Mouse (Mus musculus) kidney, postnatal 0 days (tissue): ENCODE measurements around the gene Fzd5. TPM values are rescaled to one million over a fixed set of nuclear protein-coding genes. Genes with fewer than 3 reads are reported as not detected.

Experiments
- ATAC-seq: fragments of 200-750 bp; cut with Nextera tagmentation; replicated peaks from 2 replicates; pipeline ENCODE4 v1.8.0; 2017; ENCODE audit warnings: low read depth, moderate number of reproducible peaks, moderate TSS enrichment, moderate library complexity; ENCODE audit not compliant: low FRiP score
- DNase-seq: peaks from one replicate; pipeline ENCODE4 v3.0.0-alpha.2; 2016; ENCODE audit warnings: low spot score
- H3K27ac ChIP-seq: fragments of 300-500 bp; sonication (generic); 2 replicates; pipeline ENCODE4 v1.5.1; 2014; ENCODE audit warnings: mild to moderate bottlenecking
- H3K27me3 ChIP-seq: fragments of 300-500 bp; sonication (generic); 2 replicates; pipeline ENCODE4 v1.6.1; 2014; ENCODE audit warnings: low read length, mixed read lengths; ENCODE audit not compliant: insufficient read depth
- H3K36me3 ChIP-seq: fragments of 300-500 bp; sonication (generic); 2 replicates; pipeline ENCODE4 v1.6.1; 2014; ENCODE audit warnings: low read length, mixed read lengths; ENCODE audit not compliant: insufficient read depth
- H3K4me1 ChIP-seq: fragments of 300-500 bp; sonication (generic); replicated peaks from 2 replicates; pipeline ENCODE4 v1.6.1; 2014; ENCODE audit warnings: antibody characterized with exemption, low read length, mixed read lengths; ENCODE audit not compliant: insufficient read depth
- H3K4me2 ChIP-seq: fragments of 300-500 bp; sonication (generic); 2 replicates; pipeline ENCODE4 v1.6.1; 2014; ENCODE audit warnings: mild to moderate bottlenecking, low read length, moderate library complexity, mixed read lengths
- H3K4me3 ChIP-seq: fragments of 300-500 bp; sonication (generic); replicated peaks from 2 replicates; pipeline ENCODE4 v1.5.1; 2014; ENCODE audit warnings: low read depth, low read length
- H3K9ac ChIP-seq: fragments of 300-500 bp; sonication (generic); 2 replicates; pipeline ENCODE4 v1.6.1; 2014; ENCODE audit warnings: low read depth, low read length
- H3K9me3 ChIP-seq: fragments of 300-500 bp; sonication (generic); replicated peaks from 2 replicates; pipeline ENCODE4 v1.6.1; 2016; ENCODE audit warnings: low read length, inconsistent platforms, mixed read lengths
- CTCF ChIP-seq: IDR thresholded peaks from 2 replicates; pipeline ENCODE4 v1.5.1; 2016; ENCODE audit warnings: antibody characterized with exemption, low read depth, mild to moderate bottlenecking, moderate library complexity
- WGBS: fragments of 180-500 bp; shearing (Covaris S2); extraction: QIAGEN DNeasy Blood & Tissue Kit; methylation state at CpG from one replicate; pipeline ENCODE4 v1.1.7; 2014; 5-methylcytosine and 5-hydroxymethylcytosine counted together
- polyA plus RNA-seq: library from polyadenylated mRNA; unstranded; fragments of >200 nt; fragmentation: Nextera tagmentation; extraction: Ambion mirVana; gene quantifications from 2 replicates; pipeline ENCODE4 v1.2.1, GENCODE M21; 2015

Gene Fzd5
- polyA plus RNA-seq, result 1.9 and 2.5 TPM in 2 replicates

DNA sequence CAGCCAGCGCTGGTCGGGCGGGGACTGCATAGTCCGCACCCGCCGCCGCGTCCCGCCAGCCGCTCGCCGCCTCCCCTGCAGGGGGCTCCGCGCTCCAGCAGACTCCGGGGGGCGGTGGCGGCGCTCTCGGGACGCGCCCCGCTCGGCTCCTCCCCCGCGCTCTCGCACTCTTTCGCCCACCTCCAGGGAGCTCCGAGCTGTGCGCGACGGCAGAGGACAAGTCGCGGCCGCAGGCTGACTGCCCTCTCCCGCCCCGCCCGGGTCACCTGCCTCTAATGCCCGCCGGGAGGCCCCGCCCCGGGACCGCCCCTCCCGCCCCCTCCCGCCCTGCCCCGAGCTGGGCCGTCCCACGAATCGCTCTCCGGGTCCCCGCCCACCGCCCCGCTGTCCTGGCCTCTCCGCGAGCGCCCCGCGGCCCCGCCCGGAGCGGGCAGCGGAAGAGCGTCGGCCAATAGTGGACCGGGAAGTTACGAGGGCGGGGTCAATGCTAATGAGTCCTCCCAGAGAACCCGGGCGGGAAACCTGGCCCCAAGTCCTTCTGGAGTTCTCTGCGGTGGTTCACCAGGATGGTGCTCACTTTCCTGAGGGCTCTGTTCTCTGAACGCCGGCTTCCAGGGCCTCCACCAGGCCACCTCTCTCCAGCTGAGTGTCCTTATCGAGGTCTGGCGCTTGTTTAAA is at the start of gene Fzd5:
Fzd5 (minus strand) TSS at position 250 of the 678 bp plus-strand sequence.
- Histone ChIP-seq H3K36me3 (no peaks in the 10 kb centered on the region), H3K4me3 (peak within 1 kb of the TSS; percentile 77), H3K9me3 (no peaks in the 10 kb centered on the region), H3K27me3 (peaks cover 3% of the 10 kb centered on the region; the same call in 1 of the 2 replicates), H3K27ac (peak within 1 kb of the TSS; percentile 88), H3K4me2 (peak within 1 kb of the TSS; percentile 94), H3K9ac (peak within 1 kb of the TSS; percentile 77), H3K4me1 (peaks cover 17% of the 10 kb centered on the region; the same call in 1 of the 2 replicates)
- WGBS, result under 1% methylated on average over 54 of the region's 73 CpGs
- ATAC-seq, result peak; percentile 96
- peak; percentile 99 for DNase-seq
- peak; percentile 52 for TF ChIP-seq CTCF

DNA sequence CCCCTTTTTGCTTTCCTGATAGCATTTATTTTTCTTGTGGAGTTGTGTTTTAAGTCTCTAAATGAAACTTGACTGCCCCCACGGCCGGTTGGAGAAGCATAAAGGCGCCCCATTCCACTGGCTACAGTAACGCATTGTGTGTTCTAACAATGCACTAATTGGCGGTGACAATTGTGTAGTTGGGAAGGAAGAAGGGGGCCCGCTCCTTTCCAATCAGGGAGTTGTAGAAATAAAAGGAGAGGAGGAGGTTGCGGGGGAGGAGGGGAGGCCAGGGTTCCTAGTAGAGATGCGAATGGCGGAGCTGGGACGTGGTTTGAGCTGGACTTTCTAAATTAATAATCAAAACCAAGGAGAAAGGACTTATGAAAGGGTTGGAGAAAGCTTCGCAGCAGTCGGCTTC is 42.3 kb upstream of the Fzd5 start:
- DNase-seq, result no peak
- H3K9ac ChIP-seq, result no peak overlapping the region
- no peaks in the 10 kb centered on the region for H3K4me1 ChIP-seq
- H3K4me3 ChIP-seq, result no peak overlapping the region
- no peak for ATAC-seq
- no peaks in the 10 kb centered on the region for H3K36me3 ChIP-seq
- WGBS, result 67% methylated on average over 12 of the region's 12 CpGs
- no peak for TF ChIP-seq CTCF
- H3K27ac ChIP-seq, result no peak overlapping the region
- H3K27me3 ChIP-seq, result no peaks in the 10 kb centered on the region
- H3K4me2 ChIP-seq, result no peak overlapping the region
- no peaks in the 10 kb centered on the region for H3K9me3 ChIP-seq

DNA sequence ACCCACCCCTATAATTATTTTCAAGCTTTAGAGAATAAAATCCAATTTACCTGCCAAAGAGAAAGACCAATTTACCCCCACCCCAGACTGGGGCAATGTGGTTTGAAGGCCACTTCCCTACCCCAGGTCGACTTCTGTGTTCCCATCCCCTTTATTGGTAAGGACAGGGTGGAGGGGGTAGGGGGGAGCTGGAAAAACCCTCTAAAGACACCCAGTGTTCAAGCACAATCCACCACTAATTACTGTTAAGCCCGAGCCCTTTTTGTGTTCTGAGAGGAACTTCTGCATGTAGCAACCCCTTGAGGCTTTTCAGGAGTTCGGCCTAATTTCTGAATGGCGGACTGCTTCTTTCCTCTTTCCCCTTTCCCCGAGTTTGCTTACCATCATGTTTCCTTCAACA is 41.9 kb upstream of the Fzd5 start:
- no peaks in the 10 kb centered on the region for H3K9me3 ChIP-seq
- H3K27me3 ChIP-seq, result no peaks in the 10 kb centered on the region
- no peaks in the 10 kb centered on the region for H3K4me1 ChIP-seq
- no peak for ATAC-seq
- H3K27ac ChIP-seq, result no peak overlapping the region
- TF ChIP-seq CTCF, result no peak
- H3K4me2 ChIP-seq, result no peak overlapping the region
- H3K36me3 ChIP-seq, result no peaks in the 10 kb centered on the region
- WGBS, result 79% methylated on average over 5 of the region's 5 CpGs
- no peak overlapping the region for H3K4me3 ChIP-seq
- DNase-seq, result no peak
- H3K9ac ChIP-seq, result no peak overlapping the region

- Histone ChIP-seq H3K4me1 (0 out of 2 replicates have a peak, but pooled peaks cover 8% of the 10 kb centered on the region), H3K4me2 (no peak overlapping the region), H3K27ac (no peak overlapping the region), H3K9me3 (no peaks in the 10 kb centered on the region), H3K27me3 (no peaks in the 10 kb centered on the region), H3K4me3 (no peak overlapping the region), H3K9ac (no peak overlapping the region), H3K36me3 (no peaks in the 10 kb centered on the region)
- no peak for TF ChIP-seq CTCF
- 75% methylated on average over 4 of the region's 4 CpGs for WGBS
- DNase-seq (no peak), ATAC-seq (no peak)
These were observed 35.8 kb upstream of the Fzd5 start for GRCm38 (mm10) chr1:64773305-64773704.

- Histone ChIP-seq H3K27me3 (no peaks in the 10 kb centered on the region), H3K4me1 (0 out of 2 replicates have a peak, but pooled peaks cover 8% of the 10 kb centered on the region), H3K4me2 (no peak overlapping the region), H3K36me3 (no peaks in the 10 kb centered on the region), H3K9ac (no peak overlapping the region), H3K27ac (no peak overlapping the region), H3K4me3 (no peak overlapping the region), H3K9me3 (no peaks in the 10 kb centered on the region)
- no peak for ATAC-seq
- 13% methylated on average over 6 of the region's 6 CpGs for WGBS
- TF ChIP-seq CTCF, result no peak
- peak; percentile 55 for DNase-seq
These were observed 32.6 kb upstream of the Fzd5 start for GRCm38 (mm10) chr1:64770169-64770568.

DNA sequence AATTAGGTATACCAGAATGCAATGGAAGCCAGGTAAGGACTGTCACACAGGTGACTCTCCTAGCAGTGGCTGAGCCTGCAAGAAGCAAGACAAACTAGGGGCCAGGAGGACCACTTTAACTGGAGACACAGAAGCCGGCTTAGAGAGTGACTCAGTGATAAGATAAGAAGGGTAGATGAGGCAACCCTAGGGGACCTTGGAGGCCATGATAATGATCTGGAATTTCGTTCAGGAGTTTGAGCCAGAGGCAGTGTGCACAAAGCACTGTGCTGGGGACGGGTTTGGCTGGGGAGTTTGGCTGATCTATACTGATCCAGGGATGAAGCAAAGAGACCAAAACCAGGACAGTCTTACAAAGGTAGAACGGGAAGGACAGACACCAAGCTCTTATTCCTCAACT is 24.1 kb upstream of the Fzd5 start:
- H3K9ac ChIP-seq, result no peak overlapping the region
- H3K4me2 ChIP-seq, result no peak overlapping the region
- ATAC-seq, result no peak
- TF ChIP-seq CTCF, result no peak
- no peak for DNase-seq
- H3K27ac ChIP-seq, result no peak overlapping the region
- H3K4me1 ChIP-seq, result no peaks in the 10 kb centered on the region
- no peak overlapping the region for H3K4me3 ChIP-seq
- H3K27me3 ChIP-seq, result no peaks in the 10 kb centered on the region
- H3K9me3 ChIP-seq, result no peaks in the 10 kb centered on the region
- 77% methylated on average over 4 of the region's 4 CpGs for WGBS
- no peaks in the 10 kb centered on the region for H3K36me3 ChIP-seq
